Mouse (Mus musculus): ENCODE data around the gene Sycp3.

DNA sequence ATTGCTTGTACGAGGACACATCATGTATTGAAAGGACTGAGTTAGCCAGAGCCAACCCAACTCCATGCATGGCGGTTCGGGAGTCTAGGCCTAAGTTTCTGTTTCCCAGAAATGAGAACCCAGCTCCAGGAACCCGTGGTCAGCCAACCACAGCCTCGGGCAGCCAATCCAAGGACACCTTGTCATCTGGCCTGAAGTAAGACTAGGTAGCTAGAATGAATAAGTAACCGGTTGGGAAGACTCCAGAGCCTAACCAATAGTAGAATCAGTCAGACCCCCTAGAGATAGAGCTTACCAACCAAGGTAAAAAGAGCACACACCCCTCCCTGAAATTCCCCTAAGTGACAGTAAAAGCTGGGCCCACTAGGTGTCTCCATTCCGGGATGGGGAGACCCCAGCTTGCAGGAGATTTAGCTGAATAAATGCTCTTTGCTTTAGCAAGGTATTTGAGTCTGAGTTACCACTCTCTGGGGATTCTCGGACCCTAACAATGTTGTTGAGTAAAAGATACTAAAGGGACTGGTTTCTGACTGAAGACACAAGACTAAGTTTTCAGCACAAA, 54.3 kb downstream of the Sycp3 start:
- TF ChIP-seq CTCF (IDR thresholded peaks at IDR 0.05; ENCODE audit: low read depth): no peak
- no peak for TF ChIP-seq EP300 (IDR thresholded peaks at IDR 0.05; ENCODE audit: low read depth)
